Mouse (Mus musculus) stomach, postnatal 0 days (tissue): ENCODE data around the gene Mad1l1. TPM values are rescaled to one million over a fixed set of nuclear protein-coding genes. Genes with fewer than 3 reads are reported as not detected.

ENCODE experiments used
- ATAC-seq: fragments of 200-750 bp; cut with Nextera tagmentation; 2 replicates; pipeline ENCODE4 v1.8.0; 2017; ENCODE audit not compliant: low FRiP score, low TSS enrichment
- DNase-seq: peaks from one replicate; pipeline ENCODE4 v3.0.0-alpha.2; 2016; ENCODE audit warnings: low spot score
- H3K27ac ChIP-seq: fragments of 300-500 bp; sonication (generic); replicated peaks from 2 replicates; pipeline ENCODE4 v1.5.1; 2014; ENCODE audit warnings: mild to moderate bottlenecking, control low read depth
- H3K27me3 ChIP-seq: fragments of 300-500 bp; sonication (generic); 2 replicates; pipeline ENCODE4 v1.6.1; 2014; ENCODE audit warnings: low read length; ENCODE audit not compliant: control insufficient read depth, insufficient read depth
- H3K36me3 ChIP-seq: fragments of 300-500 bp; sonication (generic); 2 replicates; pipeline ENCODE4 v1.6.1; 2014; ENCODE audit warnings: low read length, mixed read lengths; ENCODE audit not compliant: control insufficient read depth, insufficient read depth
- H3K4me1 ChIP-seq: fragments of 300-500 bp; sonication (generic); replicated peaks from 2 replicates; pipeline ENCODE4 v1.6.1; 2014; ENCODE audit warnings: antibody characterized with exemption; ENCODE audit not compliant: control insufficient read depth, insufficient read depth
- H3K4me2 ChIP-seq: fragments of 300-500 bp; sonication (generic); replicated peaks from 2 replicates; pipeline ENCODE4 v1.6.1; 2014; ENCODE audit warnings: low read depth, mild to moderate bottlenecking, control low read depth, moderate library complexity
- H3K4me3 ChIP-seq: fragments of 300-500 bp; sonication (generic); 2 replicates; pipeline ENCODE4 v1.5.1; 2014; ENCODE audit warnings: low read depth, low read length, control low read depth
- H3K9ac ChIP-seq: fragments of 300-500 bp; sonication (generic); 2 replicates; pipeline ENCODE4 v1.6.1; 2014; ENCODE audit warnings: mild to moderate bottlenecking, low read length, control low read depth, mixed read lengths
- H3K9me3 ChIP-seq: fragments of 300-500 bp; sonication (generic); 2 replicates; pipeline ENCODE4 v1.6.1; 2016; ENCODE audit warnings: low read length; ENCODE audit not compliant: control insufficient read depth
- CTCF ChIP-seq: IDR thresholded peaks from 2 replicates; pipeline ENCODE4 v1.5.1; 2016; ENCODE audit warnings: antibody characterized with exemption, low read depth, mild to moderate bottlenecking, moderate library complexity
- EP300 ChIP-seq: optimal IDR thresholded peaks from 2 replicates; pipeline ENCODE3; 2016; ENCODE audit warnings: antibody characterized with exemption
- WGBS: fragments of 180-500 bp; shearing (Covaris S2); extraction: QIAGEN DNeasy Blood & Tissue Kit; methylation state at CpG from one replicate; pipeline ENCODE4 v1.1.7; 2014; 5-methylcytosine and 5-hydroxymethylcytosine counted together
- polyA plus RNA-seq: library from polyadenylated mRNA; unstranded; fragments of >200 nt; fragmentation: Nextera tagmentation; extraction: Ambion mirVana; gene quantifications from 2 replicates; pipeline ENCODE4 v1.2.1, GENCODE M21; 2015

The Mad1l1 gene
- polyA plus RNA-seq, 1 experiment from 2014 or later = 14.2 TPM

- TF ChIP-seq EP300 (no peak), CTCF (no peak)
- H3K27ac ChIP-seq = no peak overlapping the region
- no peaks in the 10 kb centered on the region for H3K9me3 ChIP-seq
- DNase-seq (no peak), ATAC-seq (no peak)
- no peak overlapping the region for H3K4me3 ChIP-seq
- no peaks in the 10 kb centered on the region for H3K36me3 ChIP-seq
- 62% methylated on average over 2 of the region's 2 CpGs for WGBS
- no peaks in the 10 kb centered on the region for H3K27me3 ChIP-seq
- H3K4me2 ChIP-seq = no peak overlapping the region
- no peaks in the 10 kb centered on the region for H3K4me1 ChIP-seq
- no peak overlapping the region for H3K9ac ChIP-seq
Observed at GRCm38 (mm10) chr5:140225881-140226280, 95.5 kb downstream of the Mad1l1 start.

GRCm38 (mm10) chr5:140225103-140225502, 96.2 kb downstream of the Mad1l1 start:
- Histone ChIP-seq H3K4me2 (no peak overlapping the region), H3K27me3 (no peaks in the 10 kb centered on the region), H3K27ac (no peak overlapping the region), H3K4me3 (no peak overlapping the region), H3K9ac (no peak overlapping the region), H3K36me3 (no peaks in the 10 kb centered on the region), H3K9me3 (no peaks in the 10 kb centered on the region), H3K4me1 (no peaks in the 10 kb centered on the region)
- DNase-seq (no peak), ATAC-seq (no peak)
- TF ChIP-seq CTCF = no peak
- WGBS = 78% methylated on average over 2 of the region's 2 CpGs

DNA sequence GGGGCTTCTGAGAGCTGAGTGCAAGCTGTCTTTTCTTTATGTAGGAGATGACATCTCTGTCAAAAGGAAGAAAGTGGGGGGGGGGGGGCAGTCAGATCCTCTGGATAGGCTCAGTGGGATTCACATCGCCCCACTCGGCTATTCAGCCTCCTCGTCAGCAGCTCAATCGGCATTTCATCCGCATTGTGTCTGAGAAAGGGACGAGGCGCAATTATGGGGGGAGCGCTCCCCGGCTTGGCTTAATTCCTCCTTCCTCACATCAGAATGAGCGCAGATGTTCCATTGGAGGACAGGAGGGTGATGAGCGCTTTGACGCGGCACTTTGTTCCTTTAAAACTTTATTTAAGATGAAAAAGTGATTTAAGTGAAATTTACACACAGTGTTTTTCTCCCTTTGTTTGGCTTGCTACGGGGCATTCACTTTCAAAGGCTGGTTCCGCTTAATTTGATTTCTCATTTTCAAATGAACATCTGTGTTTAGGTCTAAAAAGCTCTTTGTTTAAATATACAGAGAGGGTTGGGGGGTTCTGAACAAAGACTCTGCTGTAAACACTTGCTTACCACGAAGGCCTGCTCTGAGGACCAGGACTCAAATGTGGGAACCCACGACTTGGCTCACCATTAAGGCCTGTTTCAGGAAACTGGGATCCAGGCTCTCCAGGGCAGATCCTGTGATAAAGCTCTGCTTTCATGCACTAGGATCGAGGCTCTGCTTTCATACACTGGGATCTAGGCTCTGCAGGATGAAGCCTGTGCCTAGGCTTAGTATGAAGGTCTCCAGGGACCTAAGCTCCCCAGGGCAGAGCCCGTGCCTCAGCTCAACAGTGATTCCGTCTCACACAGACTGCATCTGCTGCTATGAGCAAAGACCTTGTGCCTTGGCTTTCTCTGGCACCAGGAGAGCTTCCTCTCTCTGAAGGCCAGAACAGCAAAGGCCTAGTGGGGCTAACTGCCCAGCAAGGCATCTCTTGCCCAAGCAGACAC, 98.0 kb downstream of the Mad1l1 start:
- TF ChIP-seq CTCF (no peak), EP300 (no peak)
- no peak overlapping the region for H3K27ac ChIP-seq
- no peaks in the 10 kb centered on the region for H3K36me3 ChIP-seq
- no peaks in the 10 kb centered on the region for H3K27me3 ChIP-seq
- H3K4me1 ChIP-seq = no peaks in the 10 kb centered on the region
- no peak overlapping the region for H3K4me2 ChIP-seq
- ATAC-seq (no peak), DNase-seq (no peak)
- no peak overlapping the region for H3K4me3 ChIP-seq
- no peaks in the 10 kb centered on the region for H3K9me3 ChIP-seq
- no peak overlapping the region for H3K9ac ChIP-seq
- 80% methylated on average over 20 of the region's 20 CpGs for WGBS

- no peaks in the 10 kb centered on the region for H3K9me3 ChIP-seq
- no peak overlapping the region for H3K4me3 ChIP-seq
- no peak overlapping the region for H3K4me2 ChIP-seq
- TF ChIP-seq CTCF = no peak
- no peak for TF ChIP-seq EP300
- DNase-seq (no peak), ATAC-seq (no peak)
- no peak overlapping the region for H3K27ac ChIP-seq
- H3K27me3 ChIP-seq = no peaks in the 10 kb centered on the region
- no peaks in the 10 kb centered on the region for H3K4me1 ChIP-seq
- WGBS = 63% methylated on average over 3 of the region's 3 CpGs
- no peaks in the 10 kb centered on the region for H3K36me3 ChIP-seq
- H3K9ac ChIP-seq = no peak overlapping the region
Observed at GRCm38 (mm10) chr5:140221016-140221650, 100.2 kb downstream of the Mad1l1 start.

DNA sequence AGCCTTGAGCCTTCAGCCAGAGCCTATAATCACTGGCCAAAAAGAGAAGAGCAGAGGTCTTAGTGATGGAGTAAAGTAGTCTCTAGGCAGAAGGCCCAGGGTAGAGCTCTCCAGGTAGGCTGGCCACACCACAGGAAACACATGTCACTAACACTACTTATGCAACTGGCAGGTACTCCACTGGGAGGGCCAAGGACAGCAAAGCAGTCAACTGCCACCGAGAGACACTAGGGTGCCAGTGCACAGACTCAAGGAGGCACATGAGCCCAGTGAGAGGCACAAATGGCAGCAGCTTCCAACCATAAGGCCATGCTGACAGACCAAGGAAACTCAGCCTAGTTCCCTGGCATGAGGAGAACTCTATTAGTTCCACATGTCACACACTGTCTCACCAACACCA, 102.1 kb downstream of the Mad1l1 start:
- Histone ChIP-seq H3K4me1 (no peaks in the 10 kb centered on the region), H3K9me3 (no peaks in the 10 kb centered on the region)

DNA sequence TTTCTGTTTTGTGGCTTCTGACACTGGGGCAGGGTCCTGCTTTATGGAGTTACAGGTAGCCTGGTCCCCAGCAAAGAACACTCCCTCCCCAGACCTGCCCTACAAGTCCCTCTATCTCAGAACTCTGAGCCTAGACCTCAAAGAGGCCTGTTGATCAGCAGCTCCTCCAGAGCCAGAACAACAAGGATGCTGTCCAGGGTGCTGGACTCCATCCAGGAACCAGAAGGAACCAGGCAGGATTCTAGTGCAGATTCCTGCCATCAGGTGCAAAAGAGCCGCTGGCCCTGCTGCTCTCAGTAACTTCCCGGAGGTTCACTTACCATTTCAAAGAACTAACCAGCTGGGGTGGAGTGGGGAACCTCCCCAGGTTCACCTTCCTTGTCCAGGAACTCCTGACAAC, 103.5 kb downstream of the Mad1l1 start:
- Histone ChIP-seq H3K9me3 (no peaks in the 10 kb centered on the region), H3K4me1 (no peaks in the 10 kb centered on the region), H3K4me2 (no peak overlapping the region), H3K27me3 (no peaks in the 10 kb centered on the region), H3K27ac (no peak overlapping the region), H3K36me3 (no peaks in the 10 kb centered on the region), H3K4me3 (no peak overlapping the region), H3K9ac (no peak overlapping the region)
- ATAC-seq (0 out of 2 replicates have a peak, but pooled peaks have one; percentile 38), DNase-seq (peak; percentile 58)
- TF ChIP-seq EP300 (no peak), CTCF (no peak)
- WGBS = 33% methylated on average over 2 of the region's 2 CpGs

More for the DNA sequence above, 102.1 kb downstream of the Mad1l1 start:
- Histone ChIP-seq H3K4me2 (no peak overlapping the region), H3K36me3 (no peaks in the 10 kb centered on the region), H3K9ac (no peak overlapping the region), H3K27me3 (no peaks in the 10 kb centered on the region), H3K27ac (no peak overlapping the region), H3K4me3 (no peak overlapping the region)
- WGBS = 81% methylated on average over 1 of the region's 1 CpGs
- no peak for DNase-seq
- TF ChIP-seq CTCF (no peak), EP300 (no peak)
- no peak for ATAC-seq
